Comparison of ENCODE assay signal across 18 mouse cellular contexts in the genomic region with DNA sequence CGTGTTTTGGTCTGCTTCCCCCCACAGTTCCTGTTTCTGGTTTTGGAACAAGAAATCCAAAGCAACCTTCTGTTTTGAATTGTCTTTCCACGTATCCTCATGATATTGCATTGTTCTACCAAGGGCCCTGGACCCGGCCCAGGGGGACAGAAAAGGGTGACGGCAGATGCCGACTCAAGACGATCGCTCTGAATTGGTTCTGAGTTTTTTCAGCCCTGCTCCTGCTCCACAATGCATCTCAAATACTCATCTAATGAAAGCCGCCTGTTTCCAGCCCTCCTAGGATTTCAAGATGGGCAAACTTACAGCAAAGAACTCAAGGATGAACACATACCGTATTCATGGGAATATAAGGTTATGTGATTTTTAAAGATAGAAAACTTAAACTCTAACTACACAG. TPM values are rescaled to one million over a fixed set of nuclear protein-coding genes. Genes with fewer than 3 reads are reported as not detected.
A peak's percentile ranks its signal among the peaks of the same experiment; 100 is the strongest.
DNase-seq lines count a peak whose midpoint lies in the region; ATAC-seq lines count a peak whose summit lies in the region.
"Had no signal": no experiment of that assay in that cellular context is flagged by ENCODE, and none has a peak within 500 bp of the region (broad histone marks: within the 10 kb centered on the region; RNA-seq: fewer than 3 reads in every experiment).

No protein-coding gene starts in this region.

- peak overlapping the region; percentile 13; the same call in 1 of the 2 replicates for H3K4me2 ChIP-seq in forebrain, embryonic 15.5 days (replicated peaks)
- H3K4me2 ChIP-seq in forebrain, embryonic 13.5 days: no peak overlapping the region
- H3K4me2 ChIP-seq in kidney, embryonic 15.5 days: no peak overlapping the region
- H3K4me2 ChIP-seq: hindbrain, embryonic 15.5 days; liver, embryonic 13.5 days; neural tube, embryonic 12.5 days had no signal

- DNase-seq in heart, postnatal 4 days: peak; percentile 18
- no peak for DNase-seq in heart, embryonic 10.5 days (ENCODE audit: low spot score)
- DNase-seq in right cerebral cortex, postnatal 10 days (ENCODE audit: low spot score in 2 of 2): peak; percentile 38
- no peak for DNase-seq in right cerebral cortex, adult 18-20 months
- DNase-seq in neural tube, embryonic 10.5 days (ENCODE audit: extremely low spot score, low spot score): no peak
- DNase-seq: adrenal gland, adult 2 months; cerebellum, adult 2 months; kidney, adult 2 months; liver, embryonic 13.5 days; spleen, adult 18-20 months; thymus, postnatal 36 days had no signal

- no peak overlapping the region for H3K4me3 ChIP-seq in forebrain, embryonic 15.5 days
- no peak overlapping the region for H3K4me3 ChIP-seq in forebrain, embryonic 13.5 days
- H3K4me3 ChIP-seq in heart, embryonic 10.5 days: no peak overlapping the region
- no peak overlapping the region for H3K4me3 ChIP-seq in kidney, embryonic 15.5 days (replicated peaks)
- H3K4me3 ChIP-seq: hindbrain, embryonic 15.5 days; liver, embryonic 13.5 days; neural tube, embryonic 12.5 days had no signal

- no peaks in the 10 kb centered on the region for H3K36me3 ChIP-seq in forebrain, embryonic 15.5 days
- H3K36me3 ChIP-seq in forebrain, embryonic 13.5 days (ENCODE audit: poor library complexity, severe bottlenecking): no peaks in the 10 kb centered on the region
- H3K36me3 ChIP-seq in heart, embryonic 10.5 days: no peaks in the 10 kb centered on the region
- no peaks in the 10 kb centered on the region for H3K36me3 ChIP-seq in kidney, embryonic 15.5 days
- H3K36me3 ChIP-seq: hindbrain, embryonic 15.5 days; liver, embryonic 13.5 days; neural tube, embryonic 12.5 days had no signal

- H3K4me1 ChIP-seq in forebrain, embryonic 15.5 days: peaks cover 44% of the 10 kb centered on the region
- peaks cover 25% of the 10 kb centered on the region for H3K4me1 ChIP-seq in forebrain, embryonic 13.5 days
- H3K4me1 ChIP-seq in heart, embryonic 10.5 days: peaks cover 22% of the 10 kb centered on the region
- peaks cover 30% of the 10 kb centered on the region for H3K4me1 ChIP-seq in kidney, embryonic 15.5 days

- 45% methylated on average over 9 of the region's 9 CpGs for WGBS in forebrain, embryonic 15.5 days
- 76% methylated on average over 9 of the region's 9 CpGs for WGBS in forebrain, embryonic 13.5 days
- 83% methylated on average over 9 of the region's 9 CpGs for WGBS in heart, embryonic 10.5 days
- 57% methylated on average over 9 of the region's 9 CpGs for WGBS in kidney, embryonic 15.5 days

- no peaks in the 10 kb centered on the region for H3K27me3 ChIP-seq in forebrain, embryonic 15.5 days
- H3K27me3 ChIP-seq in forebrain, embryonic 13.5 days: no peaks in the 10 kb centered on the region
- H3K27me3 ChIP-seq in heart, embryonic 10.5 days (ENCODE audit: insufficient read depth, poor library complexity, severe bottlenecking): no peaks in the 10 kb centered on the region
- H3K27me3 ChIP-seq in kidney, embryonic 15.5 days: no peaks in the 10 kb centered on the region
- H3K27me3 ChIP-seq: hindbrain, embryonic 15.5 days; neural tube, embryonic 12.5 days had no signal

- no peak overlapping the region for H3K9ac ChIP-seq in forebrain, embryonic 15.5 days (replicated peaks)
- no peak overlapping the region for H3K9ac ChIP-seq in forebrain, embryonic 13.5 days
- no peak overlapping the region for H3K9ac ChIP-seq in kidney, embryonic 15.5 days
- H3K9ac ChIP-seq: hindbrain, embryonic 15.5 days; liver, embryonic 13.5 days; neural tube, embryonic 12.5 days had no signal

- no peak for ATAC-seq in forebrain, embryonic 15.5 days (replicated peaks)
- no peak for ATAC-seq in forebrain, embryonic 13.5 days
- no peak for ATAC-seq in kidney, embryonic 15.5 days (replicated peaks; ENCODE audit: low FRiP score)
- ATAC-seq: midbrain, embryonic 16.5 days had no signal

- H3K27ac ChIP-seq in forebrain, embryonic 15.5 days (replicated peaks): peak overlapping the region; percentile 76
- H3K27ac ChIP-seq in forebrain, embryonic 13.5 days: no peak overlapping the region
- no peak overlapping the region for H3K27ac ChIP-seq in heart, embryonic 10.5 days
- no peak overlapping the region for H3K27ac ChIP-seq in kidney, embryonic 15.5 days
- H3K27ac ChIP-seq: hindbrain, embryonic 15.5 days; liver, embryonic 13.5 days; macrophage; neural tube, embryonic 12.5 days had no signal

- H3K9me3 ChIP-seq in forebrain, embryonic 15.5 days: no peaks in the 10 kb centered on the region
- no peaks in the 10 kb centered on the region for H3K9me3 ChIP-seq in forebrain, embryonic 13.5 days (replicated peaks)
- no peaks in the 10 kb centered on the region for H3K9me3 ChIP-seq in heart, embryonic 10.5 days
- no peaks in the 10 kb centered on the region for H3K9me3 ChIP-seq in kidney, embryonic 15.5 days (replicated peaks)
- H3K9me3 ChIP-seq: hindbrain, embryonic 15.5 days; liver, embryonic 13.5 days; neural tube, embryonic 12.5 days had no signal

RNA-seq across cellular contexts. Expression of gene Slc1a3, which starts 55.3 kb away (rescaled TPM):
- polyA plus RNA-seq in forebrain, embryonic 15.5 days (2015; fragmentation: Nextera tagmentation; extraction: Ambion mirVana): 116 and 123 TPM in 2 replicates
- 75.9 and 79.2 TPM in 2 replicates for polyA plus RNA-seq in forebrain, embryonic 13.5 days (2015; fragmentation: Nextera tagmentation; extraction: Ambion mirVana)
- total RNA-seq in heart, postnatal 4 days (2021): 1 to 10 TPM; 2.3 to 2.8 TPM
- polyA plus RNA-seq in heart, embryonic 10.5 days (2016; fragmentation: Nextera tagmentation; extraction: Ambion mirVana): 26.2 and 33.4 TPM in 2 replicates
- polyA plus RNA-seq in kidney, embryonic 15.5 days (2015; fragmentation: Nextera tagmentation; extraction: Ambion mirVana): 16.6 and 17.8 TPM in 2 replicates

Comparison
In these comparisons a context has a peak if more than half of its experiments do, and no peak if none do; other contexts are left out.
1. DNase-seq: peak in heart, postnatal 4 days (single experiment) and right cerebral cortex, postnatal 10 days (2 of 2); none in heart, embryonic 10.5 days (single experiment), right cerebral cortex, adult 18-20 months (single experiment) and neural tube, embryonic 10.5 days (single experiment).